Mouse (Mus musculus) stomach, embryonic 16.5 days (tissue): ENCODE data around the gene Plekha8. TPM values are rescaled to one million over a fixed set of nuclear protein-coding genes. Genes with fewer than 3 reads are reported as not detected.

ENCODE experiments used
- polyA plus RNA-seq: library from polyadenylated mRNA; unstranded; fragments of >200 nt; fragmentation: Nextera tagmentation; extraction: Ambion mirVana; gene quantifications from 2 replicates; pipeline ENCODE4 v1.2.1, GENCODE M21; 2015

Plekha8 gene
- polyA plus RNA-seq, 1 experiment from 2014 or later: 5.3 TPM

Other genes starting within 250 kb of the Plekha8 start
- gene Wipf3, start 165.5 kb upstream of the Plekha8 start, polyA plus RNA-seq: 0.85 and 1.0 TPM in 2 replicates
- gene Scrn1, start 28.6 kb upstream of the Plekha8 start, polyA plus RNA-seq: 6.9 and 8.3 TPM in 2 replicates
- 33.9 and 34.2 TPM in 2 replicates for gene Fkbp14, start 2.2 kb downstream of the Plekha8 start, polyA plus RNA-seq
- 9.5 and 10.1 TPM in 2 replicates for gene Mturn, start 86.5 kb downstream of the Plekha8 start, polyA plus RNA-seq
- 4.5 and 5.3 TPM in 2 replicates for gene Znrf2, start 221.8 kb downstream of the Plekha8 start, polyA plus RNA-seq